In genomic region chr12:75629618-75630017, GRCm38 (mm10) we compare ENCODE assay signal across 20 mouse cellular contexts. TPM values are rescaled to one million over a fixed set of nuclear protein-coding genes. Genes with fewer than 3 reads are reported as not detected.
A peak's percentile ranks its signal among the peaks of the same experiment; 100 is the strongest.
DNase-seq lines count a peak whose midpoint lies in the region; ATAC-seq and TF ChIP-seq lines count a peak whose summit lies in the region.
"Had no signal": no experiment of that assay in that cellular context is flagged by ENCODE, and none has a peak within 500 bp of the region (broad histone marks: within the 10 kb centered on the region; RNA-seq: fewer than 3 reads in every experiment).

No protein-coding gene starts in this region.

- H3K4me1 ChIP-seq in heart, embryonic 12.5 days (replicated peaks), result peaks cover 13% of the 10 kb centered on the region
- no peaks in the 10 kb centered on the region for H3K4me1 ChIP-seq in CH12.LX (ENCODE audit: control insufficient read depth in 1 of 2, insufficient read depth in 2 of 2)
- H3K4me1 ChIP-seq: embryonic facial prominence, embryonic 12.5 days; forebrain, embryonic 13.5 days; midbrain, embryonic 12.5 days; neural tube, embryonic 13.5 days had no signal

- POLR2A ChIA-PET in Patski (lab: Charles Lee), result no interaction called here

- 0 out of 2 replicates have a peak, but pooled peaks cover 12% of the 10 kb centered on the region for H3K36me3 ChIP-seq in heart, embryonic 12.5 days
- H3K36me3 ChIP-seq in CH12.LX (replicated peaks in 1 of 2; ENCODE audit: control insufficient read depth in 1 of 2, insufficient read depth in 1 of 2, low read length in 1 of 2), result peaks cover 10 to 25% of the 10 kb centered on the region in 2 experiments

- no peaks in the 10 kb centered on the region for H3K27me3 ChIP-seq in heart, embryonic 12.5 days (replicated peaks)
- no peaks in the 10 kb centered on the region for H3K27me3 ChIP-seq in CH12.LX (replicated peaks)
- no peaks in the 10 kb centered on the region for H3K27me3 ChIP-seq in Patski
- H3K27me3 ChIP-seq: embryonic facial prominence, embryonic 12.5 days; forebrain, embryonic 13.5 days; midbrain, embryonic 12.5 days; neural tube, embryonic 13.5 days had no signal

- H3K4me3 ChIP-seq in heart, embryonic 12.5 days, result no peak overlapping the region
- no peak overlapping the region for H3K4me3 ChIP-seq in layer of hippocampus, adult 2 months
- H3K4me3 ChIP-seq in CH12.LX (replicated peaks in 1 of 3; ENCODE audit: low read depth in 2 of 3, low read length in 2 of 3, poor library complexity in 1 of 3), result no peak overlapping the region
- H3K4me3 ChIP-seq: embryonic facial prominence, embryonic 12.5 days; erythroblast, embryonic 14.5 days; forebrain, embryonic 13.5 days; midbrain, embryonic 12.5 days; neural tube, embryonic 13.5 days had no signal

- no peak overlapping the region for H3K9ac ChIP-seq in heart, embryonic 12.5 days
- no peak overlapping the region for H3K9ac ChIP-seq in CH12.LX (ENCODE audit: insufficient read depth, low read depth)
- H3K9ac ChIP-seq: embryonic facial prominence, embryonic 12.5 days; forebrain, embryonic 13.5 days; midbrain, embryonic 12.5 days; neural tube, embryonic 13.5 days had no signal

- TF ChIP-seq EP300 in CH12.LX (IDR thresholded peaks at IDR 0.05; ENCODE audit: low read length), result no peak

- in situ Hi-C loops in CH12.LX (cut with MboI; ENCODE audit: low pct_ligation_motif_present, low pct_unique_long_range_greater_than_20kb, low sequenced_read_pairs) (no loop called here), Patski (cut with MboI; ENCODE audit: low pct_unique_long_range_greater_than_20kb) (loop anchor here (25.0 kb wide), 1 partner anchor 1317 kb away; the partner anchor contains the start of gene Gm11042)

- peak; percentile 1 for TF ChIP-seq RAD21 in CH12.LX (IDR thresholded peaks at IDR 0.05; ENCODE audit: low read depth, low read length)

- no peak overlapping the region for H3K27ac ChIP-seq in heart, embryonic 12.5 days (ENCODE audit: poor library complexity, severe bottlenecking)
- H3K27ac ChIP-seq in layer of hippocampus, adult 2 months, result no peak overlapping the region
- H3K27ac ChIP-seq in CH12.LX (ENCODE audit: insufficient read depth, low read depth), result no peak overlapping the region
- H3K27ac ChIP-seq: embryonic facial prominence, embryonic 12.5 days; forebrain, embryonic 13.5 days; midbrain, embryonic 12.5 days; neural tube, embryonic 13.5 days had no signal

- DNase-seq in heart, adult 11 months, result peak; percentile 35
- DNase-seq in layer of hippocampus, adult 2 months (ENCODE audit: low spot score in 2 of 2), result no peak
- DNase-seq in layer of hippocampus, postnatal 25 days (ENCODE audit: extremely low spot score in 1 of 2, low spot score in 1 of 2), result no peak
- no peak for DNase-seq in CH12.LX (ENCODE audit: extremely low read depth)
- DNase-seq in Patski (ENCODE audit: low read depth, low spot score), result no peak
- DNase-seq in adrenal gland, postnatal 10 days, result no peak
- DNase-seq: adrenal gland, postnatal 25 days; cerebellum, adult 11 months; cerebellum, postnatal 10 days; kidney, adult 8-10 months; kidney, postnatal 4 days; lung, adult 18-20 months; right cerebral cortex, adult 18-20 months; thymus, postnatal 36 days had no signal

- H3K4me2 ChIP-seq in heart, embryonic 12.5 days, result no peak overlapping the region
- H3K4me2 ChIP-seq in CH12.LX (ENCODE audit: insufficient read depth, low read depth, poor library complexity, severe bottlenecking), result no peak overlapping the region
- H3K4me2 ChIP-seq: embryonic facial prominence, embryonic 12.5 days; forebrain, embryonic 13.5 days; midbrain, embryonic 12.5 days; neural tube, embryonic 13.5 days had no signal

- H3K79me2 ChIP-seq in CH12.LX (replicated peaks; ENCODE audit: control insufficient read depth, extremely low read depth, insufficient read depth, poor library complexity, severe bottlenecking), result no peaks in the 10 kb centered on the region

- 65% methylated on average over 1 of the region's 1 CpGs for WGBS in heart, embryonic 12.5 days

- dilution Hi-C loops in CH12.LX (cut with MboI; ENCODE audit: extremely low pct_ligation_motif_present, extremely low pct_unique_long_range_greater_than_20kb, low sequenced_read_pairs), result no loop called here

- ATAC-seq in heart, embryonic 12.5 days (ENCODE audit: insufficient number of reproducible peaks, low FRiP score), result no peak
- ATAC-seq in Patski, result no peak
- ATAC-seq: forebrain, embryonic 13.5 days had no signal

- peak; percentile 45 for TF ChIP-seq CTCF in layer of hippocampus, adult 2 months (conservative IDR thresholded peaks at IDR 0.05)
- TF ChIP-seq CTCF in CH12.LX (conservative IDR thresholded peaks at IDR 0.05 in 1 of 2, IDR thresholded peaks at IDR 0.05 in 1 of 2; ENCODE audit: low read depth in 2 of 2, low read length in 2 of 2) (peak in 1 of 2 experiments; percentile 48; a peak in 2 of 4 replicates), Patski (IDR thresholded peaks at IDR 0.05) (peak; percentile 39)

- CTCF ChIA-PET in Patski (lab: Charles Lee), result interaction anchor here (1.0 kb wide), 1 partner anchor 136 kb away, joined by 3 read pairs; no protein-coding TSS in a partner anchor

- 0 out of 2 replicates have a peak, but pooled peaks cover 5% of the 10 kb centered on the region for H3K9me3 ChIP-seq in heart, embryonic 12.5 days (replicated peaks)
- peaks cover 5% of the 10 kb centered on the region for H3K9me3 ChIP-seq in CH12.LX (replicated peaks; ENCODE audit: low read length)
- H3K9me3 ChIP-seq: embryonic facial prominence, embryonic 12.5 days; forebrain, embryonic 13.5 days; midbrain, embryonic 12.5 days; neural tube, embryonic 13.5 days had no signal

- TF ChIP-seq POLR2A in CH12.LX (IDR thresholded peaks at IDR 0.05; ENCODE audit: low read depth, low read length), result no peak

TF ChIP-seq in CH12.LX, 34 proteins besides CTCF, POLR2A, EP300 and RAD21:
- TF ChIP-seq ELF1 (IDR thresholded peaks at IDR 0.05; ENCODE audit: low read depth, low read length) (no peak), JUND (conservative IDR thresholded peaks at IDR 0.05; ENCODE audit: low read depth, low read length) (no peak), ETS1 (conservative IDR thresholded peaks at IDR 0.05; ENCODE audit: low read depth, low read length) (no peak), MAZ (IDR thresholded peaks at IDR 0.05; ENCODE audit: low read depth, low read length) (no peak), USF2 (conservative IDR thresholded peaks at IDR 0.05; ENCODE audit: low read depth, low read length) (no peak), IRF4 (IDR thresholded peaks at IDR 0.05; ENCODE audit: low read depth, low read length) (no peak)

RNA-seq across cellular contexts. Expression of gene Ppp2r5e, which starts 33.6 kb away (rescaled TPM):
- polyA plus RNA-seq in heart, embryonic 12.5 days (2016; fragmentation: Nextera tagmentation; extraction: Ambion mirVana), result 12.1 and 12.7 TPM in 2 replicates
- total RNA-seq in layer of hippocampus, adult 2 months (2021), result 10 to 100 TPM; 79.1 to 80.1 TPM
- total RNA-seq in layer of hippocampus, postnatal 25 days (2021), result 10 to 100 TPM; 74.0 to 80.2 TPM
- total RNA-seq in CH12.LX (2012; rRNA removed), result 9.3 TPM in 2 replicates
- total RNA-seq in CH12.LX (2014; rRNA removed), result 10.0 and 10.1 TPM in 2 replicates
- polyA plus RNA-seq in CH12.LX (2012; ENCODE audit: insufficient read length, low read depth), result 18.3 and 21.7 TPM in 2 replicates
- 51.4 TPM for polyA plus RNA-seq in Patski (2021)
- total RNA-seq in adrenal gland, postnatal 10 days (2021), result 10 to 100 TPM; 38.1 to 41.3 TPM

RNA-seq across cellular contexts. Expression of gene Wdr89, which starts 39.7 kb away (rescaled TPM):
- 8.6 and 9.8 TPM in 2 replicates for polyA plus RNA-seq in heart, embryonic 12.5 days (2016; fragmentation: Nextera tagmentation; extraction: Ambion mirVana)
- total RNA-seq in layer of hippocampus, adult 2 months (2021), result 1 to 10 TPM; 3.2 to 3.6 TPM
- total RNA-seq in layer of hippocampus, postnatal 25 days (2021), result 1 to 10 TPM; 3.5 to 3.9 TPM
- total RNA-seq in CH12.LX (2012; rRNA removed) (19.0 and 27.6 TPM in 2 replicates), CH12.LX (2014; rRNA removed) (29.2 and 33.0 TPM in 2 replicates)
- polyA plus RNA-seq in CH12.LX (2012; ENCODE audit: insufficient read length, low read depth) (10.2 and 15.3 TPM in 2 replicates), Patski (2021) (21.5 TPM)
- 1 to 10 TPM; 4.8 to 8.3 TPM for total RNA-seq in adrenal gland, postnatal 10 days (2021)
